Mouse (Mus musculus): ENCODE data around the gene Dnmt3b. TPM values are rescaled to one million over a fixed set of nuclear protein-coding genes. Genes with fewer than 3 reads are reported as not detected.

Gene Dnmt3b
- 1.3 and 1.7 TPM in 2 replicates for polyA plus RNA-seq (2012; rRNA removed)

GRCm38 (mm10) chr2:153649298-153650013, at the start of gene Dnmt3b:
Gene Dnmt3b, plus strand, starts transcription at chr2:153649450.
- peak; percentile 70 for DNase-seq
- no peak for TF ChIP-seq POLR2A (IDR thresholded peaks at IDR 0.05; ENCODE audit: low read depth, low read length)
- TF ChIP-seq CTCF (conservative IDR thresholded peaks at IDR 0.05; ENCODE audit: insufficient read depth, insufficient read length, low read depth, low read length), result no peak
- H3K27me3 ChIP-seq (replicated peaks; ENCODE audit: control insufficient read depth, insufficient read depth, low read length), result no peaks in the 10 kb centered on the region
- H3K36me3 ChIP-seq (ENCODE audit: control insufficient read depth, insufficient read depth, low read length), result no peaks in the 10 kb centered on the region
- H3K4me3 ChIP-seq (ENCODE audit: insufficient read depth, low read depth, low read length), result peak within 1 kb of the TSS; percentile 76
- under 1% methylated on average over 89 of the region's 93 CpGs for WGBS
- H3K27ac ChIP-seq (ENCODE audit: insufficient read depth, low read depth, low read length), result no peak within 1 kb of the TSS
- no peaks in the 10 kb centered on the region for H3K4me1 ChIP-seq (ENCODE audit: control insufficient read depth, insufficient read depth, low read length)

- 49% methylated on average over 6 of the region's 6 CpGs for WGBS
- peak overlapping the region; percentile 18; the same call in 1 of the 2 replicates for H3K27ac ChIP-seq (ENCODE audit: insufficient read depth, low read depth, low read length)
- DNase-seq, result peak; percentile 88
- TF ChIP-seq POLR2A (IDR thresholded peaks at IDR 0.05; ENCODE audit: low read depth, low read length) (no peak), CTCF (conservative IDR thresholded peaks at IDR 0.05; ENCODE audit: insufficient read depth, insufficient read length, low read depth, low read length) (peak; percentile 51; the same call in 1 of the 2 replicates)
- no peak overlapping the region for H3K4me3 ChIP-seq (ENCODE audit: insufficient read depth, low read depth, low read length)
- peaks cover 4% of the 10 kb centered on the region; the same call in 1 of the 2 replicates for H3K4me1 ChIP-seq (ENCODE audit: control insufficient read depth, insufficient read depth, low read length)
- no peaks in the 10 kb centered on the region for H3K36me3 ChIP-seq (ENCODE audit: control insufficient read depth, insufficient read depth, low read length)
- H3K27me3 ChIP-seq (replicated peaks; ENCODE audit: control insufficient read depth, insufficient read depth, low read length), result no peaks in the 10 kb centered on the region
Observed at GRCm38 (mm10) chr2:153600021-153600666, 49.1 kb upstream of the Dnmt3b start.

- Histone ChIP-seq H3K36me3 (ENCODE audit: control insufficient read depth, insufficient read depth, low read length) (no peaks in the 10 kb centered on the region), H3K27ac (ENCODE audit: insufficient read depth, low read depth, low read length) (no peak overlapping the region), H3K4me3 (ENCODE audit: insufficient read depth, low read depth, low read length) (no peak overlapping the region), H3K4me1 (ENCODE audit: control insufficient read depth, insufficient read depth, low read length) (peaks cover 4% of the 10 kb centered on the region; the same call in 1 of the 2 replicates), H3K27me3 (replicated peaks; ENCODE audit: control insufficient read depth, insufficient read depth, low read length) (no peaks in the 10 kb centered on the region)
- no peak for TF ChIP-seq CTCF (conservative IDR thresholded peaks at IDR 0.05; ENCODE audit: insufficient read depth, insufficient read length, low read depth, low read length)
- TF ChIP-seq POLR2A (IDR thresholded peaks at IDR 0.05; ENCODE audit: low read depth, low read length), result no peak
- peak; percentile 76 for DNase-seq
- 60% methylated on average over 16 of the region's 16 CpGs for WGBS
Observed at GRCm38 (mm10) chr2:153600667-153601648, 48.3 kb upstream of the Dnmt3b start.

GRCm38 (mm10) chr2:153603724-153604123, 45.5 kb upstream of the Dnmt3b start:
- Histone ChIP-seq H3K36me3 (ENCODE audit: control insufficient read depth, insufficient read depth, low read length) (no peaks in the 10 kb centered on the region), H3K4me1 (ENCODE audit: control insufficient read depth, insufficient read depth, low read length) (peaks cover 4% of the 10 kb centered on the region; the same call in 1 of the 2 replicates), H3K4me3 (ENCODE audit: insufficient read depth, low read depth, low read length) (no peak overlapping the region), H3K27me3 (replicated peaks; ENCODE audit: control insufficient read depth, insufficient read depth, low read length) (no peaks in the 10 kb centered on the region), H3K27ac (ENCODE audit: insufficient read depth, low read depth, low read length) (no peak overlapping the region)
- DNase-seq, result no peak
- TF ChIP-seq CTCF (conservative IDR thresholded peaks at IDR 0.05; ENCODE audit: insufficient read depth, insufficient read length, low read depth, low read length) (peak; percentile 32; the same call in 1 of the 2 replicates), POLR2A (IDR thresholded peaks at IDR 0.05; ENCODE audit: low read depth, low read length) (no peak)
- WGBS, result 50% methylated on average over 4 of the region's 4 CpGs

GRCm38 (mm10) chr2:153606421-153606820, 42.8 kb upstream of the Dnmt3b start:
- peak; percentile 65 for DNase-seq
- no peak overlapping the region for H3K4me3 ChIP-seq (ENCODE audit: insufficient read depth, low read depth, low read length)
- WGBS, result 66% methylated on average over 3 of the region's 3 CpGs
- H3K36me3 ChIP-seq (ENCODE audit: control insufficient read depth, insufficient read depth, low read length), result no peaks in the 10 kb centered on the region
- H3K27me3 ChIP-seq (replicated peaks; ENCODE audit: control insufficient read depth, insufficient read depth, low read length), result no peaks in the 10 kb centered on the region
- peaks cover 6% of the 10 kb centered on the region; the same call in 1 of the 2 replicates for H3K4me1 ChIP-seq (ENCODE audit: control insufficient read depth, insufficient read depth, low read length)
- no peak overlapping the region for H3K27ac ChIP-seq (ENCODE audit: insufficient read depth, low read depth, low read length)
- TF ChIP-seq POLR2A (IDR thresholded peaks at IDR 0.05; ENCODE audit: low read depth, low read length) (no peak), CTCF (conservative IDR thresholded peaks at IDR 0.05; ENCODE audit: insufficient read depth, insufficient read length, low read depth, low read length) (peak; percentile 45)

- Histone ChIP-seq H3K27me3 (replicated peaks; ENCODE audit: control insufficient read depth, insufficient read depth, low read length) (no peaks in the 10 kb centered on the region), H3K4me3 (ENCODE audit: insufficient read depth, low read depth, low read length) (no peak overlapping the region), H3K27ac (ENCODE audit: insufficient read depth, low read depth, low read length) (no peak overlapping the region), H3K4me1 (ENCODE audit: control insufficient read depth, insufficient read depth, low read length) (peaks cover 6% of the 10 kb centered on the region; the same call in 1 of the 2 replicates), H3K36me3 (ENCODE audit: control insufficient read depth, insufficient read depth, low read length) (no peaks in the 10 kb centered on the region)
- WGBS, result 64% methylated on average over 13 of the region's 13 CpGs
- TF ChIP-seq POLR2A (IDR thresholded peaks at IDR 0.05; ENCODE audit: low read depth, low read length) (no peak), CTCF (conservative IDR thresholded peaks at IDR 0.05; ENCODE audit: insufficient read depth, insufficient read length, low read depth, low read length) (no peak)
- peak; percentile 90 for DNase-seq
Observed at GRCm38 (mm10) chr2:153607870-153608515, 41.3 kb upstream of the Dnmt3b start.
